Mouse (Mus musculus) liver, postnatal 0 days (tissue): ENCODE data around the gene I0C0044D17Rik.

Source experiments
- CTCF ChIP-seq: sonication (generic); IDR thresholded peaks from 2 replicates; pipeline ENCODE4 v1.5.1; 2016; ENCODE audit warnings: antibody characterized with exemption, low read depth
- EP300 ChIP-seq: IDR thresholded peaks from 2 replicates; pipeline ENCODE4 v1.6.1; 2016; ENCODE audit warnings: antibody characterized with exemption, low read depth, mild to moderate bottlenecking

GRCm38 (mm10) chr4:98801775-98802174 is 21.9 kb downstream of the I0C0044D17Rik start:
- TF ChIP-seq CTCF (no peak), EP300 (no peak)
